Mouse (Mus musculus) left cerebral cortex, postnatal 36 days (tissue): Measurements from ENCODE around the gene Bmt2. TPM values are rescaled to one million over a fixed set of nuclear protein-coding genes. Genes with fewer than 3 reads are reported as not detected.

ENCODE experiments used
- DNase-seq, 2 experiments: peaks; one replicate each; pipeline ENCODE4 v3.0.0; 2021 to 2022; ENCODE audit warnings: low spot score in 2 of 2, mixed read lengths in 1 of 2
- intact Hi-C: fragments of 180-260 bp; cut with DNase I; formaldehyde crosslinking; loops from one replicate; pipeline ENCODE4 v1.15.1; 2025
- total RNA-seq, 2 experiments: library from RNA; stranded (reverse); gene quantifications; 2 replicates each; pipeline ENCODE4 v1.2.3; 2021

The Bmt2 gene
- total RNA-seq, 2 experiments from 2014 or later: 23.8 to 28.2 TPM

GRCm38 (mm10) chr6:13632571-13632970 is 45.2 kb downstream of the Bmt2 start:
- intact Hi-C loops: no loop called here
- DNase-seq: no peak

GRCm38 (mm10) chr6:13630607-13631006 is 47.2 kb downstream of the Bmt2 start:
- no peak for DNase-seq
- intact Hi-C loops: no loop called here

- intact Hi-C loops: no loop called here
- no peak for DNase-seq
Observed at GRCm38 (mm10) chr6:13619618-13620017, 58.1 kb downstream of the Bmt2 start.

- intact Hi-C loops: no loop called here
- DNase-seq: no peak
Observed at GRCm38 (mm10) chr6:13617110-13617509, 60.7 kb downstream of the Bmt2 start.

GRCm38 (mm10) chr6:13614568-13614967 is 63.2 kb downstream of the Bmt2 start:
- intact Hi-C loops: no loop called here

GRCm38 (mm10) chr6:13613671-13614070 is 64.1 kb downstream of the Bmt2 start:
- no peak for DNase-seq
- intact Hi-C loops: no loop called here

More at GRCm38 (mm10) chr6:13614568-13614967, 63.2 kb downstream of the Bmt2 start:
- no peak for DNase-seq

GRCm38 (mm10) chr6:13610869-13611268 is 66.9 kb downstream of the Bmt2 start:
- intact Hi-C loops: no loop called here
- DNase-seq: no peak

GRCm38 (mm10) chr6:13609353-13610140 is 68.2 kb downstream of the Bmt2 start:
- intact Hi-C loops: loop anchor here (5.0 to 10.0 kb wide), 3 partner anchors 68 to 315 kb away; partner anchors contain the start of genes Bmt2 and Gpr85
- no peak for DNase-seq

- intact Hi-C loops: loop anchor here (5.0 to 10.0 kb wide), 3 partner anchors 69 to 313 kb away; partner anchors contain the start of genes Bmt2 and Gpr85
- DNase-seq: peak; percentile 96 to 97
Observed at GRCm38 (mm10) chr6:13607621-13608493, 69.9 kb downstream of the Bmt2 start, which contains the start of gene Tmem168. Tmem168 (minus strand) TSS chr6:13608100.

- intact Hi-C loops: loop anchor here (5.0 to 10.0 kb wide), 3 partner anchors 70 to 312 kb away; partner anchors contain the start of genes Bmt2 and Gpr85
- DNase-seq: no peak
Observed at GRCm38 (mm10) chr6:13606921-13607620, 70.7 kb downstream of the Bmt2 start.

GRCm38 (mm10) chr6:13606394-13606793 is 71.4 kb downstream of the Bmt2 start:
- intact Hi-C loops: loop anchor here (5.0 to 10.0 kb wide), 3 partner anchors 71 to 312 kb away; partner anchors contain the start of genes Bmt2 and Gpr85
- no peak for DNase-seq

- no peak for DNase-seq
- intact Hi-C loops: loop anchor here (10.0 kb wide), 1 partner anchor 308 kb away; no protein-coding TSS in a partner anchor
Observed at GRCm38 (mm10) chr6:13603134-13603533, 74.6 kb downstream of the Bmt2 start.

GRCm38 (mm10) chr6:13601587-13601986 is 76.2 kb downstream of the Bmt2 start:
- peak; percentile 41 for DNase-seq
- intact Hi-C loops: loop anchor here (10.0 kb wide), 1 partner anchor 307 kb away; no protein-coding TSS in a partner anchor

GRCm38 (mm10) chr6:13598239-13598923 is 79.4 kb downstream of the Bmt2 start:
- no peak for DNase-seq
- intact Hi-C loops: no loop called here

GRCm38 (mm10) chr6:13592729-13593345 is 84.9 kb downstream of the Bmt2 start:
- no peak for DNase-seq
- intact Hi-C loops: no loop called here

GRCm38 (mm10) chr6:13586560-13586959 is 91.2 kb downstream of the Bmt2 start:
- DNase-seq: no peak
- intact Hi-C loops: no loop called here

- intact Hi-C loops: no loop called here
Observed at GRCm38 (mm10) chr6:13586154-13586553, 91.6 kb downstream of the Bmt2 start.

GRCm38 (mm10) chr6:13584788-13585187 is 93.0 kb downstream of the Bmt2 start:
- intact Hi-C loops: no loop called here
- no peak for DNase-seq

More at GRCm38 (mm10) chr6:13586154-13586553, 91.6 kb downstream of the Bmt2 start:
- no peak for DNase-seq
